Mouse (Mus musculus) lung, postnatal 0 days (tissue): ENCODE measurements at regions not wholly inside any gene's neighbourhood (a gene's known extent, or its start where the extent isn't known, plus 50 kb on each side); places are given as distances from the start of the nearest gene placed in this dataset.

ENCODE experiments used
- ATAC-seq: fragments of 200-750 bp; cut with Nextera tagmentation; 2 replicates; pipeline ENCODE4 v1.8.0; 2017; ENCODE audit warnings: moderate library complexity
- DNase-seq: peaks from one replicate; pipeline ENCODE4 v3.0.0-alpha.2; 2016; ENCODE audit warnings: low spot score
- H3K27ac ChIP-seq: fragments of 300-500 bp; sonication (generic); 2 replicates; pipeline ENCODE4 v1.5.1; 2014; ENCODE audit warnings: antibody characterized with exemption, mild to moderate bottlenecking, low read length, mixed read lengths
- H3K27me3 ChIP-seq: fragments of 300-500 bp; sonication (generic); replicated peaks from 2 replicates; pipeline ENCODE4 v1.6.1; 2014; ENCODE audit warnings: low read length, mixed read lengths; ENCODE audit not compliant: insufficient read depth
- H3K36me3 ChIP-seq: fragments of 300-500 bp; sonication (generic); 2 replicates; pipeline ENCODE4 v1.6.1; 2014; ENCODE audit warnings: low read length, mixed read lengths; ENCODE audit not compliant: insufficient read depth
- H3K4me1 ChIP-seq: fragments of 300-500 bp; sonication (generic); 2 replicates; pipeline ENCODE4 v1.6.1; 2014; ENCODE audit warnings: antibody characterized with exemption, low read depth, low read length, mixed read lengths; ENCODE audit not compliant: insufficient read depth
- H3K4me2 ChIP-seq: fragments of 300-500 bp; sonication (generic); replicated peaks from 2 replicates; pipeline ENCODE4 v1.6.1; 2014; ENCODE audit warnings: low read depth, mild to moderate bottlenecking, low read length, moderate library complexity, mixed read lengths
- H3K4me3 ChIP-seq: fragments of 300-500 bp; sonication (generic); 2 replicates; pipeline ENCODE4 v1.5.1; 2014; ENCODE audit warnings: low read depth, low read length
- H3K9ac ChIP-seq: fragments of 300-500 bp; sonication (generic); replicated peaks from 2 replicates; pipeline ENCODE4 v1.6.1; 2014; ENCODE audit warnings: low read depth, mild to moderate bottlenecking
- H3K9me3 ChIP-seq: fragments of 300-500 bp; sonication (generic); 2 replicates; pipeline ENCODE4 v1.6.1; 2016; ENCODE audit warnings: low read length, mixed read lengths
- CTCF ChIP-seq: IDR thresholded peaks from 2 replicates; pipeline ENCODE4 v1.5.1; 2016; ENCODE audit warnings: antibody characterized with exemption, mild to moderate bottlenecking
- EP300 ChIP-seq: IDR thresholded peaks from 2 replicates; pipeline ENCODE4 v1.6.1; 2016; ENCODE audit warnings: antibody characterized with exemption, mild to moderate bottlenecking, control low read depth
- WGBS: fragments of 180-500 bp; shearing (Covaris S2); extraction: QIAGEN DNeasy Blood & Tissue Kit; methylation state at CpG from one replicate; pipeline ENCODE4 v1.1.7; 2014; 5-methylcytosine and 5-hydroxymethylcytosine counted together

GRCm38 (mm10) chr2:117444671-117445070, 101.9 kb upstream of the Rasgrp1 start:
- H3K4me3 ChIP-seq: no peak overlapping the region
- WGBS: 30% methylated on average over 5 of the region's 5 CpGs
- ATAC-seq (no peak), DNase-seq (peak; percentile 56)
- TF ChIP-seq CTCF: peak; percentile 68
- no peak for TF ChIP-seq EP300
- no peaks in the 10 kb centered on the region for H3K9me3 ChIP-seq
- H3K9ac ChIP-seq: no peak overlapping the region
- H3K36me3 ChIP-seq: no peaks in the 10 kb centered on the region
- no peak overlapping the region for H3K4me2 ChIP-seq
- H3K4me1 ChIP-seq: no peaks in the 10 kb centered on the region
- no peaks in the 10 kb centered on the region for H3K27me3 ChIP-seq
- no peak overlapping the region for H3K27ac ChIP-seq

DNA sequence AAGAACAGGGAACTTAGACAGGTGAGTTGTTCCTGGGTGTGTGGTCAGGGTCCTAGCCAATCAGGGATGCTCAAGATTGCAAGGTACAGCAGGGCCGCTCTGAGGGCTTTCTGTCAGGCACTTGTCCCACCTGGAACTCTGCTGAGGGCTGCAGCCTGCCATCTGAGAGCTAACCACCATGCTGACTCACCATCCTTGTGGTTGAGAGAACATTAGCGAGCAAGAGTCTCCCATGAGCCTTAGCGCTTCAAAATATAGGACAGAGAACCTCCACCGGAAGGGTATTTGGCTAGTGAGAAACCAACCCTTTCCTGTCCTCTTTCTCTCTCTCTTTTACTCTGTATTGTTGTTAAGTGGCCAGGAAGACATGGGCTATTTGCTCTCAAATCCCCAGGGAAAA, 104.1 kb upstream of the Rasgrp1 start:
- Histone ChIP-seq H3K4me2 (no peak overlapping the region), H3K4me1 (no peaks in the 10 kb centered on the region), H3K9ac (no peak overlapping the region), H3K27me3 (no peaks in the 10 kb centered on the region), H3K27ac (no peak overlapping the region), H3K36me3 (no peaks in the 10 kb centered on the region), H3K9me3 (no peaks in the 10 kb centered on the region), H3K4me3 (no peak overlapping the region)
- ATAC-seq (no peak), DNase-seq (peak; percentile 5)
- WGBS: 73% methylated on average over 4 of the region's 4 CpGs
- TF ChIP-seq CTCF (no peak), EP300 (no peak)

- Histone ChIP-seq H3K4me1 (no peaks in the 10 kb centered on the region), H3K4me3 (no peak overlapping the region), H3K9me3 (no peaks in the 10 kb centered on the region), H3K9ac (no peak overlapping the region), H3K36me3 (no peaks in the 10 kb centered on the region), H3K27me3 (no peaks in the 10 kb centered on the region), H3K27ac (no peak overlapping the region), H3K4me2 (no peak overlapping the region)
- DNase-seq (peak; percentile 25), ATAC-seq (0 out of 2 replicates have a peak, but pooled peaks have one; percentile 53)
- no peak for TF ChIP-seq EP300
- TF ChIP-seq CTCF: peak; percentile 65
- WGBS: 57% methylated on average over 7 of the region's 7 CpGs
Measured at GRCm38 (mm10) chr2:117450172-117450865, 107.5 kb upstream of the Rasgrp1 start.

DNA sequence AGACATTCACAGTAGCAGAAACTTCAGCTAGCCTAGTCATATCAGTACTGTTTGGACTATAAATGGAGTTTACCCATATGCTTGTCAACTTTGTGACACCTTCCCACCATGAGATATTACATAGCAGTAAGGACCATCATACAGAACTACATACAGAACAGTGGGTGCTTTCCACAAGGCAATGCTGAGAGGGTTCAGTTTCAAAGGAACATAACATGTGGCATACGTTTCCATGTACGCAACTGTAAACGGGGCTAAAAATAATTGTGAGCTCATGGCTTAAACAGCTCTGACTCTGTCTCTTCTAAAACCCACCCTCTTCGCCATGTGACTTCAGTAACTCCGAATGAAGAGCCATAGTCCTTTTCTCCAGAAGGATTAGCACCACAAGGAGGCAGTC, 109.0 kb upstream of the Rasgrp1 start:
- Histone ChIP-seq H3K4me2 (no peak overlapping the region), H3K27me3 (no peaks in the 10 kb centered on the region), H3K27ac (no peak overlapping the region), H3K4me1 (no peaks in the 10 kb centered on the region), H3K9me3 (no peaks in the 10 kb centered on the region), H3K9ac (no peak overlapping the region), H3K36me3 (no peaks in the 10 kb centered on the region), H3K4me3 (no peak overlapping the region)
- TF ChIP-seq CTCF: peak; percentile 30
- TF ChIP-seq EP300: no peak
- 51% methylated on average over 5 of the region's 5 CpGs for WGBS
- DNase-seq: peak; percentile 60
- peak; percentile 72 for ATAC-seq

DNA sequence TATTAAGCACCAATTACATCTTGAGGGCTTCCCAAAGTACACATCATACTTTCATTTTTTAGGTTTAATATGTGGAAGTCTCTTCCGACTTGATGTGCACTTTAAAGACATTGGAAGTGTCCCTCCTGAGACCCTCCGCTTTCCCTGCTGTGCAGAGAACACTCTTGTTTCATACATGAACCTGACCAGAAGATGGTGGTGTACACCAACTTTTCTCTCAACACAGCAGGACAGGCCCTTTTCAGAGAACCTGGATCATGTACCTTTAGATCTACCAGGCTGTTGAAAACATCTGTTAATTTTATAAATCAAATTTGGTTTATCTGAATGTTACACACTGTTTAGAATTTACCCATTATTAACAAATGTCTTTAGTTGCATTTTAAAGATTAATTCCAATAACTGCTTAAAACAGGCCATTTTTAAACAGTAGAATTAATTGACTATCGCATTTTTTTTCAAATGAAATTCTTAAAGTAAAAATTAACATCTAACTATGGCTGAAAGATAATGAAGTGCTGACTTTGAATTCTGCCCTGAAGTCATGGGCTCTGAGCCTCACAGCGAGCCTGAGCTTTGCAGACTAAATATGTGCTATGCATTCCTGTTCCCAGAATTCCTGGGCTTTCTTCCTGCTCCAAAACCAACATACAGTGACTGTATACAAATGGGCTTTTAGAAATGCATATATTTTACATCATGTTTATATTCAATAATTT, 112.4 kb upstream of the Rasgrp1 start:
- DNase-seq (peak; percentile 19), ATAC-seq (no peak)
- TF ChIP-seq EP300 (no peak), CTCF (peak; percentile 60)
- no peak overlapping the region for H3K4me3 ChIP-seq
- H3K27me3 ChIP-seq: no peaks in the 10 kb centered on the region
- no peaks in the 10 kb centered on the region for H3K4me1 ChIP-seq
- H3K36me3 ChIP-seq: no peaks in the 10 kb centered on the region
- no peak overlapping the region for H3K4me2 ChIP-seq
- H3K9ac ChIP-seq: no peak overlapping the region
- H3K9me3 ChIP-seq: no peaks in the 10 kb centered on the region
- no peak overlapping the region for H3K27ac ChIP-seq
- 66% methylated on average over 4 of the region's 4 CpGs for WGBS

DNA sequence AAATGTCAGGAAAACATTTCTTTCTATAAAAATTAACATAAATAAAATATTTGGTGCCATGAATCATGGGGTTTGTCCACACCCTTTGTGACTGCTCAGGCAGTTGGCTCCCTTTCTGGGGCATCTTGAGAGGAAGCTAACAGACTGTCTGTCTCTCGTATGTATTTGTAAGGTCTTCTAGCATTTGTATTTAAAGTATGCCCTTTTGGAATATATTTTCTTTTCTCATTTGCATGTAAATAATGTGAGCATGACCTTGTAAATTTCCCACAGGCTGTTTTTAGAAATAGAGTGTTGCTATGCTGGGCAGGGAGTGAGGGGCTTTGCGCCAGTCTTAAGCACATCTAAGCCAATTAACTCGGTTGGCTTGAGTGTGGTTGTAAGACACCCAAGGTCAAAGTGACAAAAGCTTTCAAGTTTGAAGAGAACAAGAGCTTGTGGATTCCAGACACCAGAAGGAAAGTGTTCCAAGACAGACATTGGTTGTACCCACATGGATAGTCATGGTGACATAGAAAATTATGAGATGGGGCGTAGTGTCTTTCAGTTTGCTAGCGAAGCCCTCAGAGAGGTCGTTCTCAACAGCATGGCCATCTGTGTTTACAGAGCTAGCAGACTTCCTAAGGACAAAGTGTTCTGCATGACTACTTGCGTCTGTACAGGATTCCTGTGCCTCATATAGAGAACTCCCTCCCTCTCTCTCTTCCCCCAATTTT, 113.1 kb upstream of the Rasgrp1 start:
- ATAC-seq (peak; percentile 61; the same call in 1 of the 2 replicates), DNase-seq (peak; percentile 23)
- no peak overlapping the region for H3K27ac ChIP-seq

More for the DNA sequence above, 113.1 kb upstream of the Rasgrp1 start:
- Histone ChIP-seq H3K4me2 (no peak overlapping the region), H3K4me1 (no peaks in the 10 kb centered on the region), H3K36me3 (no peaks in the 10 kb centered on the region), H3K9ac (no peak overlapping the region), H3K9me3 (no peaks in the 10 kb centered on the region), H3K27me3 (no peaks in the 10 kb centered on the region), H3K4me3 (no peak overlapping the region)
- 50% methylated on average over 7 of the region's 7 CpGs for WGBS
- TF ChIP-seq EP300: 0 out of 2 replicates have a peak, but pooled peaks have one; percentile 36
- no peak for TF ChIP-seq CTCF
